Mouse (Mus musculus): ENCODE results near the gene Pfkfb2. TPM values are rescaled to one million over a fixed set of nuclear protein-coding genes. Genes with fewer than 3 reads are reported as not detected.
"Not testable (repeated sequence)": the region's sequence is repeated elsewhere in the genome, so short reads cannot be mapped to it uniquely, and the experiment has no call there.

Pfkfb2 gene
- total RNA-seq, 2 experiments from 2014 or later: 6.9 to 17.1 TPM

- no peak for ATAC-seq (replicated peaks; ENCODE audit: poor library complexity)
Measured at GRCm38 (mm10) chr1:130701976-130702375, 27.1 kb downstream of the Pfkfb2 start.

GRCm38 (mm10) chr1:130699937-130700633 lies 29.0 kb downstream of the Pfkfb2 start:
- peak; percentile 61 for ATAC-seq (replicated peaks; ENCODE audit: poor library complexity)

DNA sequence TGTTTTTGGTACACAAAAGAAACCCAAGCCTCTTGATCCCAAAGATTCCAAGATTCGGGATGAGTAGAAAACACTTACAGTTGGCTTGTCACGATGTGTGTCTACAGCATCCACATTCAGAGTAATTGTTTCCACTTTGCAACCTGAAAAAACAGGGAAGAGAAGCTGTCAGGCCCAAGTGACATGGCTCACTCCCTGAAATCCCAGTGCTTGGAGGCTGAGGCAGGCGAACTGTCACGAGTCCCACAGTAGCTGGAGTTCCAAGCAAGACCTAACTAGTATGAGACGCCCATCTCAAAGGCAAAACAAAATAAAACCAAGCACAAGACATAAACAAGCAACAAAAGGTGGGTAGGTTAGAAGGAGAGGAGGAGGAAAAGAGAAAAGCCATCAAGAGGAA lies 30.5 kb downstream of the Pfkfb2 start:
- no peak for ATAC-seq (replicated peaks; ENCODE audit: poor library complexity)

DNA sequence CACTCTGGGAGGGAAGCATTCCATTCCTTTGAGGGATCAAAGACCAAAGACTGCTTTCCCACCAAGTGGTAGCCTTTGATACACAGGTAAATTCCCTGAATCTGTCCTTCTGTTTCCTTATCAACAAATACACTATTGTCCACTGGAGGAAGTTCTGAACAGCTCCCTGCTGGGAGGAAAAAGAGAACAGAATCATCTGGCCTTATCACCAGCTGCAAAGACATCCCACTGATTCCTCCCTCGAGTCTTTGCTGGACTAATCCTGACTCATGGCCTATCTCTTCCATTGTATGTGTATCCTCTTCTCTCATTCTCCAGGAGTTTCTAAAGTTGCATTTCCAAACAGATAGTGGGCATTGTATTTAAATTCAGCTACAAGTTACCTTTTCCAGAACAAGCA lies 45.1 kb downstream of the Pfkfb2 start:
- no peak for ATAC-seq (replicated peaks; ENCODE audit: poor library complexity)

- ATAC-seq (replicated peaks; ENCODE audit: poor library complexity): no peak
Measured at GRCm38 (mm10) chr1:130681656-130682413, 47.2 kb downstream of the Pfkfb2 start.

GRCm38 (mm10) chr1:130681075-130681474 lies 48.0 kb downstream of the Pfkfb2 start:
- ATAC-seq (replicated peaks; ENCODE audit: poor library complexity): peak; percentile 57; the same call in 1 of the 2 replicates

GRCm38 (mm10) chr1:130678551-130678950 lies 50.5 kb downstream of the Pfkfb2 start:
- ATAC-seq (replicated peaks; ENCODE audit: poor library complexity): no peak

DNA sequence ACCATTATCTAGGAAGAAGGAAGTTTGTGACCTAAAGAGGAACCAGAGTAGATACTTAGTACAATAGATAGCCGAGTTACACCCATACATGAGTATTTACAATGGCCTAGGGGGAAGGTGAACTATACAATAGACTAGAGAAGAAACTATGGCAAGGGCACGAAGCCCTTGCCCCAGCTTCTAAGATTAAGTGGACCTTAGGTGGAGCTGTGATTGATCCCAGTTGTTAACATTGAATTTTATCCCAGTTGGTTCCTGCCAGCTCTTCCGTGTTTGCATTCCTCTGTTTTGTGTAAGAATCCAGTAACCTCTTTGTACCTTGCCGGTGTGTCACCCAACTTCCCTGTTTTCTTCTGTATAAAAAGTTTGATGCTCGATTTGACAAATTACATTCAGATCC lies 65.5 kb downstream of the Pfkfb2 start:
- not testable (repeated sequence) for ATAC-seq (replicated peaks; ENCODE audit: poor library complexity)

DNA sequence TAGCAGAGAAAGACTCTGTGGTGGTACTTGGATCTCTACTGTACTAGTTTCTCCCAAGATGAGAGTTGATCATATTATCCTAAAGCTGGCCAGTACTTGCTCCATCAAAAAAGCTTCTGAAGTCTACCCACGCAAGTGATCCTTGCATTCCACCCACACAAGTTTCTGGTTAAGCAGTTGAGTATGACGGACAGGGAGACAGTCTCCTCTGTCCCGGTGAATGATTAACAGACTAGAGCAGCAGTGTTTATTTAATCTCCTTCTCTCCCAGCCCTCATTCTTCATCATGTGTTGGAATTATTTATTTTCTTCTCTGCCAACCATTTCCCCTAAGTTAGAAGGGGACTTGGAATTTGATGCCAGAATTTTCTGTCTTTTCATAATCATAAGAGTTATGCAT lies 67.6 kb downstream of the Pfkfb2 start, which contains the start of gene C4bp:
TSS of gene C4bp (minus strand) at position 179 of the 400 bp plus-strand sequence.
- ATAC-seq (replicated peaks; ENCODE audit: poor library complexity): no peak

- not testable (repeated sequence) for ATAC-seq (replicated peaks; ENCODE audit: poor library complexity)
Measured at GRCm38 (mm10) chr1:130659641-130660040, 69.4 kb downstream of the Pfkfb2 start.

DNA sequence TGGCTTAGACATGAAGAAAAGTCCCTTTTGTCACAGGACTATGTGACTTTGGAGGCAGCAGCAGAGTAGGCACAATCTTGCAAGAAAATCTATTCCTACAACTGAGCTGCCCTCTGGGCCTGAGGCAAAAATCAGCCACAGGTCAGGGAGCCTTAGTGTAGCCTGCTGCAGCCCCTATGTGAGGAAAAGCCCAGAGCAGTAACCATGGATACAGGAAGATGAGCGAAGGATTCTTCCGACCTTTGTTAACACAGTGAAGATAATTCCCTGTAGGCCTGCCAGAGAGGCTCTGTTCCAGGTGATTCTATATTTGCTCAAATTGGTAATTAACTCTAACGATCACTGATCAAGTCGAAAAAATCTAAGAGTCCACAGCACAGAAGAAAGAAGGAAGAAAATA lies 85.0 kb downstream of the Pfkfb2 start:
- ATAC-seq (replicated peaks; ENCODE audit: poor library complexity): no peak

DNA sequence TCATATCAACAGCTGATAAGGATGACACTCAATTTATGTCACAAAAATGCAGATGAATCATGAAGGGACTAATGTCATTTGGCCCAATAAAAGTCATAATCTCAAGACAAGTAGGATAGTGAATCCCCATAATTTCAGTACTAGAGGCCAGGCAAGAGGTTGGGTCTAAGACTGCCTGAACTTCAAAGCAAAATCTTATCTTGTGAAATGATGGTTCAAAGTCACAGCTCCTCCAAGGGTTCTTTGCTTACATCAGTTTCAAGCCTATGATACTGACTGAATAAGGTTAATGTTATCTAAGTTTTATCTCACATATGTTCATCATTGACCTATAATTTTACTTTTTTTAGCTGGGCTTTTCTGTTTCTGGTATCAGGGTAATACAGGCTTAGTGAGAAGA lies 88.1 kb downstream of the Pfkfb2 start:
- ATAC-seq (replicated peaks; ENCODE audit: poor library complexity): no peak

Other genes starting within 250 kb of the Pfkfb2 start
- not detected in 2 replicates for gene Zp3r, start 99.6 kb downstream of the Pfkfb2 start, total RNA-seq (2015)
- gene Zp3r, start 99.6 kb downstream of the Pfkfb2 start, total RNA-seq (2017): not detected in 2 replicates
- gene C4bp, start 67.6 kb downstream of the Pfkfb2 start, total RNA-seq (2015): not detected in 2 replicates
- not detected in 2 replicates for gene C4bp, start 67.6 kb downstream of the Pfkfb2 start, total RNA-seq (2017)
- gene Gm29427, start 13.5 kb downstream of the Pfkfb2 start, total RNA-seq (2015): not detected in 2 replicates
- gene Gm29427, start 13.5 kb downstream of the Pfkfb2 start, total RNA-seq (2017): not detected in 2 replicates
- gene Yod1, start 11.9 kb downstream of the Pfkfb2 start, total RNA-seq (2015): 8.9 and 9.7 TPM in 2 replicates
- gene Yod1, start 11.9 kb downstream of the Pfkfb2 start, total RNA-seq (2017): 6.4 and 6.5 TPM in 2 replicates
- 0.10 TPM in 1 of 2 replicates, not detected in the other for gene AA986860, start 2.7 kb upstream of the Pfkfb2 start, total RNA-seq (2015)
- 0.10 TPM in 1 of 2 replicates, not detected in the other for gene AA986860, start 2.7 kb upstream of the Pfkfb2 start, total RNA-seq (2017)
- gene Fcamr, start 71.6 kb upstream of the Pfkfb2 start, total RNA-seq (2015): not detected in 2 replicates
- not detected in 2 replicates for gene Fcamr, start 71.6 kb upstream of the Pfkfb2 start, total RNA-seq (2017)
- not detected in 2 replicates for gene Pigr, start 97.4 kb upstream of the Pfkfb2 start, total RNA-seq (2015)
- not detected in 2 replicates for gene Pigr, start 97.4 kb upstream of the Pfkfb2 start, total RNA-seq (2017)
- not detected in 2 replicates for gene Fcmr, start 136.4 kb upstream of the Pfkfb2 start, total RNA-seq (2015)
- not detected in 2 replicates for gene Fcmr, start 136.4 kb upstream of the Pfkfb2 start, total RNA-seq (2017)
- not detected in 2 replicates for gene Il24, start 158.2 kb upstream of the Pfkfb2 start, total RNA-seq (2015)
- gene Il24, start 158.2 kb upstream of the Pfkfb2 start, total RNA-seq (2017): not detected in 2 replicates
- not detected in 2 replicates for gene Il20, start 182.2 kb upstream of the Pfkfb2 start, total RNA-seq (2015)
- gene Il20, start 182.2 kb upstream of the Pfkfb2 start, total RNA-seq (2017): not detected in 2 replicates
- 0.61 TPM in 1 of 2 replicates, not detected in the other for gene Il19, start 210.9 kb upstream of the Pfkfb2 start, total RNA-seq (2015)
- not detected in 2 replicates for gene Il19, start 210.9 kb upstream of the Pfkfb2 start, total RNA-seq (2017)